Mouse (Mus musculus) small intestine, adult 2 months (tissue): ENCODE data around the gene Npas3. TPM values are rescaled to one million over a fixed set of nuclear protein-coding genes. Genes with fewer than 3 reads are reported as not detected.

ENCODE experiments used
- H3K27ac ChIP-seq: fragments of 200-500 bp; 2 replicates; pipeline ENCODE4 v1.5.1; 2012; ENCODE audit warnings: low read depth, low read length, control low read depth, inconsistent platforms; ENCODE audit not compliant: insufficient read depth
- H3K27me3 ChIP-seq: fragments of 200-500 bp; 2 replicates; pipeline ENCODE4 v1.6.1; 2012; ENCODE audit warnings: mild to moderate bottlenecking, moderate library complexity, low read length, inconsistent platforms; ENCODE audit not compliant: control insufficient read depth, insufficient read depth
- H3K36me3 ChIP-seq: fragments of 200-500 bp; 2 replicates; pipeline ENCODE4 v1.6.1; 2012; ENCODE audit warnings: mild to moderate bottlenecking, low read length, control low read depth, inconsistent platforms; ENCODE audit not compliant: control insufficient read depth, insufficient read depth
- H3K4me1 ChIP-seq: fragments of 200-500 bp; 2 replicates; pipeline ENCODE4 v1.6.1; 2012; ENCODE audit warnings: low read length, inconsistent platforms, mixed read lengths; ENCODE audit not compliant: control insufficient read depth, insufficient read depth, insufficient read length
- H3K4me3 ChIP-seq: fragments of 200-500 bp; 2 replicates; pipeline ENCODE4 v1.5.1; 2012; ENCODE audit warnings: low read depth, mild to moderate bottlenecking, control low read depth, inconsistent platforms, low read length, moderate library complexity
- CTCF ChIP-seq: fragments of 200-500 bp; IDR thresholded peaks from 2 replicates; pipeline ENCODE4 v1.5.1; 2012; ENCODE audit warnings: low read depth, mild to moderate bottlenecking, control low read depth, inconsistent platforms, low read length, moderate library complexity, mixed read lengths; ENCODE audit not compliant: insufficient replicate concordance, insufficient read length; ENCODE audit errors: extremely low read depth
- POLR2A ChIP-seq: fragments of 200-500 bp; IDR thresholded peaks from 2 replicates; pipeline ENCODE4 v1.6.1; 2012; ENCODE audit warnings: low read depth, mild to moderate bottlenecking, control low read depth, inconsistent platforms, low read length, moderate library complexity
- WGBS: fragments of 180-500 bp; shearing (Covaris S2); methylation state at CpG from one replicate; pipeline ENCODE4 v1.1.7; 2018; 5-methylcytosine and 5-hydroxymethylcytosine counted together
- polyA plus RNA-seq: library from polyadenylated mRNA; depleted of rRNA; stranded (reverse); fragments of >200 nt; gene quantifications from 2 replicates; pipeline ENCODE4 v1.2.3, GENCODE M21; 2012

Gene Npas3
- polyA plus RNA-seq, 1 experiment: 0.13 TPM

GRCm38 (mm10) chr12:54067419-54067818 is 818.9 kb downstream of the Npas3 start:
- peak overlapping the region; percentile 30 for H3K4me3 ChIP-seq
- no peak for TF ChIP-seq POLR2A
- TF ChIP-seq CTCF: no peak

GRCm38 (mm10) chr12:54067886-54068756 is 819.6 kb downstream of the Npas3 start:
- peaks cover 11% of the 10 kb centered on the region; the same call in 1 of the 2 replicates for H3K4me1 ChIP-seq
- TF ChIP-seq POLR2A (no peak), CTCF (no peak)
- no peak overlapping the region for H3K27ac ChIP-seq
- H3K27me3 ChIP-seq: peaks cover 15% of the 10 kb centered on the region
- peak overlapping the region; percentile 30 for H3K4me3 ChIP-seq
- no peaks in the 10 kb centered on the region for H3K36me3 ChIP-seq
- WGBS: 6% methylated on average over 84 of the region's 84 CpGs

More at GRCm38 (mm10) chr12:54067419-54067818, 818.9 kb downstream of the Npas3 start:
- no peak overlapping the region for H3K27ac ChIP-seq
- WGBS: 32% methylated on average over 14 of the region's 14 CpGs
- H3K27me3 ChIP-seq: peaks cover 15% of the 10 kb centered on the region
- H3K36me3 ChIP-seq: no peaks in the 10 kb centered on the region
- H3K4me1 ChIP-seq: peaks cover 11% of the 10 kb centered on the region; the same call in 1 of the 2 replicates

GRCm38 (mm10) chr12:54068757-54069146 is 820.3 kb downstream of the Npas3 start:
- no peaks in the 10 kb centered on the region for H3K36me3 ChIP-seq
- no peak overlapping the region for H3K4me3 ChIP-seq

GRCm38 (mm10) chr12:54074012-54074411 is 825.5 kb downstream of the Npas3 start:
- TF ChIP-seq CTCF (no peak), POLR2A (no peak)
- Histone ChIP-seq H3K4me3 (no peak overlapping the region), H3K27me3 (peaks cover under 1% of the 10 kb centered on the region), H3K36me3 (no peaks in the 10 kb centered on the region), H3K27ac (no peak overlapping the region), H3K4me1 (no peaks in the 10 kb centered on the region)
- WGBS: 89% methylated on average over 2 of the region's 2 CpGs

More at GRCm38 (mm10) chr12:54068757-54069146, 820.3 kb downstream of the Npas3 start:
- 69% methylated on average over 27 of the region's 27 CpGs for WGBS
- peaks cover 11% of the 10 kb centered on the region; the same call in 1 of the 2 replicates for H3K4me1 ChIP-seq
- H3K27ac ChIP-seq: no peak overlapping the region
- TF ChIP-seq CTCF (no peak), POLR2A (no peak)
- peaks cover 15% of the 10 kb centered on the region for H3K27me3 ChIP-seq

GRCm38 (mm10) chr12:54080996-54081395 is 832.5 kb downstream of the Npas3 start:
- 91% methylated on average over 3 of the region's 3 CpGs for WGBS
- Histone ChIP-seq H3K27ac (no peak overlapping the region), H3K4me1 (no peaks in the 10 kb centered on the region), H3K36me3 (no peaks in the 10 kb centered on the region), H3K4me3 (no peak overlapping the region), H3K27me3 (no peaks in the 10 kb centered on the region; the same call in 1 of the 2 replicates)
- TF ChIP-seq POLR2A: no peak
- no peak for TF ChIP-seq CTCF

- Histone ChIP-seq H3K27ac (no peak overlapping the region), H3K36me3 (no peaks in the 10 kb centered on the region), H3K4me3 (no peak overlapping the region), H3K27me3 (no peaks in the 10 kb centered on the region; the same call in 1 of the 2 replicates), H3K4me1 (no peaks in the 10 kb centered on the region)
- TF ChIP-seq POLR2A (no peak), CTCF (no peak)
- 68% methylated on average over 8 of the region's 8 CpGs for WGBS
These were observed 845.3 kb downstream of the Npas3 start for GRCm38 (mm10) chr12:54093729-54094128.

GRCm38 (mm10) chr12:54096492-54096891 is 848.0 kb downstream of the Npas3 start:
- no peak for TF ChIP-seq POLR2A
- TF ChIP-seq CTCF: no peak
- no peaks in the 10 kb centered on the region for H3K4me1 ChIP-seq
- no peaks in the 10 kb centered on the region for H3K27me3 ChIP-seq
- no peak overlapping the region for H3K4me3 ChIP-seq
- no peaks in the 10 kb centered on the region for H3K36me3 ChIP-seq
- 49% methylated on average over 2 of the region's 2 CpGs for WGBS
- H3K27ac ChIP-seq: no peak overlapping the region

- TF ChIP-seq CTCF: no peak
- no peak for TF ChIP-seq POLR2A
- 72% methylated on average over 6 of the region's 6 CpGs for WGBS
- no peaks in the 10 kb centered on the region for H3K4me1 ChIP-seq
- no peaks in the 10 kb centered on the region for H3K27me3 ChIP-seq
- H3K36me3 ChIP-seq: no peaks in the 10 kb centered on the region
- H3K27ac ChIP-seq: no peak overlapping the region
- no peak overlapping the region for H3K4me3 ChIP-seq
These were observed 849.7 kb downstream of the Npas3 start for GRCm38 (mm10) chr12:54098136-54098535.
